Mouse (Mus musculus) hindbrain, postnatal 0 days (tissue): ENCODE measurements around the gene Lhx5. TPM values are rescaled to one million over a fixed set of nuclear protein-coding genes. Genes with fewer than 3 reads are reported as not detected.

Experiments used
- ATAC-seq: fragments of 200-750 bp; cut with Nextera tagmentation; 2 replicates; pipeline ENCODE4 v1.8.0; 2017; ENCODE audit warnings: mild to moderate bottlenecking, moderate TSS enrichment, moderate library complexity
- DNase-seq: peaks from one replicate; pipeline ENCODE4 v3.0.0-alpha.2; 2015; ENCODE audit warnings: low spot score
- H3K27ac ChIP-seq: fragments of 300-500 bp; sonication (generic); 2 replicates; pipeline ENCODE4 v1.5.1; 2014; ENCODE audit warnings: mild to moderate bottlenecking
- H3K27me3 ChIP-seq: fragments of 300-500 bp; sonication (generic); 2 replicates; pipeline ENCODE4 v1.6.1; 2014; ENCODE audit warnings: low read length, mixed read lengths; ENCODE audit not compliant: insufficient read depth
- H3K36me3 ChIP-seq: fragments of 300-500 bp; sonication (generic); 2 replicates; pipeline ENCODE4 v1.6.1; 2014; ENCODE audit warnings: low read length, mixed read lengths; ENCODE audit not compliant: insufficient read depth
- H3K4me1 ChIP-seq: fragments of 300-500 bp; sonication (generic); 2 replicates; pipeline ENCODE4 v1.6.1; 2014; ENCODE audit warnings: antibody characterized with exemption, low read length, mixed read lengths; ENCODE audit not compliant: insufficient read depth
- H3K4me2 ChIP-seq: fragments of 300-500 bp; sonication (generic); 2 replicates; pipeline ENCODE4 v1.6.1; 2014; ENCODE audit warnings: low read depth, mild to moderate bottlenecking, low read length, moderate library complexity, mixed read lengths
- H3K4me3 ChIP-seq: fragments of 300-500 bp; sonication (generic); 2 replicates; pipeline ENCODE4 v1.5.1; 2014; ENCODE audit warnings: low read length
- H3K9ac ChIP-seq: fragments of 300-500 bp; sonication (generic); replicated peaks from 2 replicates; pipeline ENCODE4 v1.6.1; 2014; ENCODE audit warnings: mild to moderate bottlenecking, low read length, moderate library complexity, mixed read lengths
- H3K9me3 ChIP-seq: fragments of 300-500 bp; sonication (generic); 2 replicates; pipeline ENCODE4 v1.6.1; 2016; ENCODE audit warnings: low read length, mixed read lengths
- CTCF ChIP-seq: IDR thresholded peaks from 2 replicates; pipeline ENCODE4 v1.5.1; 2016; ENCODE audit warnings: antibody characterized with exemption, control low read depth, low read depth
- WGBS: fragments of 180-500 bp; shearing (Covaris S2); extraction: QIAGEN DNeasy Blood & Tissue Kit; methylation state at CpG from one replicate; pipeline ENCODE4 v1.1.7; 2014; 5-methylcytosine and 5-hydroxymethylcytosine counted together
- polyA plus RNA-seq: library from polyadenylated mRNA; unstranded; fragments of >200 nt; fragmentation: Nextera tagmentation; extraction: Ambion mirVana; gene quantifications from 2 replicates; pipeline ENCODE4 v1.2.1, GENCODE M21; 2015
- total RNA-seq: library from RNA; depleted of rRNA; stranded (reverse); fragments of >200 nt; gene quantifications from 2 replicates; pipeline ENCODE4 v1.2.3, GENCODE M21; 2014

The Lhx5 gene
- total and polyA plus RNA-seq, 2 experiments from 2014 or later = 15.2 to 31.0 TPM

GRCm38 (mm10) chr5:120431001-120431583, 407 bp upstream of the Lhx5 start:
- H3K27ac ChIP-seq = peak overlapping the region; percentile 72
- no peaks in the 10 kb centered on the region for H3K9me3 ChIP-seq
- no peaks in the 10 kb centered on the region for H3K36me3 ChIP-seq
- ATAC-seq (0 out of 2 replicates have a peak, but pooled peaks have one; percentile 6), DNase-seq (no peak)
- peak overlapping the region; percentile 61 for H3K9ac ChIP-seq
- 2% methylated on average over 30 of the region's 30 CpGs for WGBS
- peaks cover 66% of the 10 kb centered on the region for H3K27me3 ChIP-seq
- peak overlapping the region; percentile 46 for H3K4me3 ChIP-seq
- no peak for TF ChIP-seq CTCF
- H3K4me2 ChIP-seq = peak overlapping the region; percentile 61
- no peaks in the 10 kb centered on the region for H3K4me1 ChIP-seq

GRCm38 (mm10) chr5:120432486-120433015, 1.1 kb downstream of the Lhx5 start:
- Histone ChIP-seq H3K9ac (peak overlapping the region; percentile 61), H3K4me3 (peak overlapping the region; percentile 46), H3K36me3 (no peaks in the 10 kb centered on the region), H3K4me1 (no peaks in the 10 kb centered on the region), H3K4me2 (peak overlapping the region; percentile 61), H3K9me3 (no peaks in the 10 kb centered on the region), H3K27me3 (peaks cover 54% of the 10 kb centered on the region), H3K27ac (peak overlapping the region; percentile 72)
- 3% methylated on average over 9 of the region's 9 CpGs for WGBS
- ATAC-seq = no peak
- no peak for TF ChIP-seq CTCF
- no peak for DNase-seq

DNA sequence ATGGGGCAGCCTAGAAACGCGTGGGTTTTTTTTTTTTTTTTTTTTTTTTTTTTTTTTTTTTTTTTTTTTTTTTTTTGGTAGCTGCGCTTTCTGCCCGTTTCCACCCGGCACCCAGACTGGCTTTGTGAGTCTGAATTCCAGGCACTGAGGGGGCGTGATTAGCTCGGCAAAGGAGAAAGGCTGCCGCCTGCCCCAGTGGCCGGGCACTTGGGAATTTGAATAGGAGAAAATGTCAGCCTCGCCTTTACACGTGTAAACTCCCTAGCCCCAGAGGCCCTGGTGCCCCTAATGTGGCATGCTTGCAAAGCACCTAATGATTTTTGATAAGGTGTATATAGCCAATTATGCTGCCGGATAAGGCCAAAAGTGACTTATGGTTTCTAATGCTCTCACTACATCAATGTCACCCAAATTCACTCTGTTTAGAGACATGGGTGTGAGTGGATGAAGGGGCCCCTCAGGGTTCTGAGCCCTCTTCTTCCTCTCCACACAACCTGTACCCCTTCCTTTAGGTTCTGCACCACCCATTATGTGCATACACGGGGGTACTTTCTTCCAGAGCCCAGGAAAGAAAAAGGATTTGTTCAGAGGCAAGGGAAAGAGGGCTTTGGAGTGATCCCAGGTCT, 1.7 kb downstream of the Lhx5 start:
- Histone ChIP-seq H3K9me3 (no peaks in the 10 kb centered on the region), H3K27me3 (peaks cover 53% of the 10 kb centered on the region), H3K27ac (peak overlapping the region; percentile 56; the same call in 1 of the 2 replicates), H3K4me2 (peak overlapping the region; percentile 61), H3K9ac (peak overlapping the region; percentile 61), H3K36me3 (no peaks in the 10 kb centered on the region), H3K4me1 (no peaks in the 10 kb centered on the region), H3K4me3 (peak overlapping the region; percentile 46)
- DNase-seq (no peak), ATAC-seq (no peak)
- under 1% methylated on average over 13 of the region's 13 CpGs for WGBS
- no peak for TF ChIP-seq CTCF

GRCm38 (mm10) chr5:120434231-120434735, 2.8 kb downstream of the Lhx5 start:
- peak overlapping the region; percentile 51 for H3K27ac ChIP-seq
- H3K9me3 ChIP-seq = no peaks in the 10 kb centered on the region
- H3K4me1 ChIP-seq = no peaks in the 10 kb centered on the region
- TF ChIP-seq CTCF = no peak
- no peaks in the 10 kb centered on the region for H3K36me3 ChIP-seq
- peak overlapping the region; percentile 46 for H3K4me3 ChIP-seq
- ATAC-seq (no peak), DNase-seq (no peak)
- H3K27me3 ChIP-seq = peaks cover 58% of the 10 kb centered on the region
- peak overlapping the region; percentile 61 for H3K4me2 ChIP-seq
- H3K9ac ChIP-seq = peak overlapping the region; percentile 61
- 4% methylated on average over 21 of the region's 21 CpGs for WGBS

GRCm38 (mm10) chr5:120435006-120435681, 3.6 kb downstream of the Lhx5 start:
- Histone ChIP-seq H3K9ac (peak overlapping the region; percentile 61), H3K4me3 (peak overlapping the region; percentile 46), H3K36me3 (no peaks in the 10 kb centered on the region), H3K4me1 (peaks cover 4% of the 10 kb centered on the region; the same call in 1 of the 2 replicates), H3K4me2 (peak overlapping the region; percentile 61), H3K27me3 (peaks cover 58% of the 10 kb centered on the region), H3K27ac (peak overlapping the region; percentile 77), H3K9me3 (no peaks in the 10 kb centered on the region)
- ATAC-seq = no peak
- WGBS = 1% methylated on average over 43 of the region's 44 CpGs
- no peak for DNase-seq
- TF ChIP-seq CTCF = no peak

DNA sequence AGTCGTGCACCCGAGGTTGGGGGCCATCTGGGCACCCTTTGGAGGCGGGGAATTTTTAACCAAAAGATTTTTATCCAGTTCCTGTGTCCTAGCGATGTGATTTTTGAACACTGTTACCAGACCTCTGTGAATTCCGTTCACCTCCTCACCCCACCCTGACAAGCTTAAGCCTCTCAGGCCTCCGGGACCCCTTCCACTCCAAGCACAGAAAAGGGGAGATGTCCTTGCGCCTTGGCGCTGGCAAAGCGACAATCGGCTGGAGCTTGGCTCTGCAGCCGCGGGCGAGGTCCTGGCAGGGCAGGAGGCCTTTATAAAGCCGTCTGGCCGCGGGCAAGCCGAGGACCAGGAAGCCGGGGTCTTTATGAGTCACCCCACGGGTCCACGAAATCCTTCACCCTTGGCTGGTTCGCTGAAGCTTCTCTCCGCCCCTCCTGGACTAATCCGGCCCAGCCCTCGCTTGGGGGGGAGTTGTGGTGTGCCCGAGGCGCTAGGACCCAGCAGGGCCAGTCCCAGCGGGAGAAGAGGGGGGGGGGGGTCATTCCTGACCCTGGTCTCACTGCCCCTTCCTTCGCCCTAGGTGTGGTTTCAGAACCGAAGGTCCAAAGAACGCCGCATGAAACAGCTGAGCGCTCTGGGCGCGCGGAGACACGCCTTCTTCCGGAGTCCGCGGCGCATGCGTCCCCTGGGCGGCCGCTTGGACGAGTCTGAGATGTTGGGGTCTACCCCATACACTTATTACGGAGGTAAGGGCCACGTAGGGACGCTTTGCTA, 4.4 kb downstream of the Lhx5 start:
- no peak for TF ChIP-seq CTCF
- Histone ChIP-seq H3K4me3 (peak overlapping the region; percentile 46), H3K36me3 (no peaks in the 10 kb centered on the region), H3K4me1 (peaks cover 5% of the 10 kb centered on the region; the same call in 1 of the 2 replicates), H3K4me2 (peak overlapping the region; percentile 61), H3K9me3 (no peaks in the 10 kb centered on the region), H3K9ac (peak overlapping the region; percentile 61), H3K27me3 (peaks cover 56% of the 10 kb centered on the region), H3K27ac (peak overlapping the region; percentile 77)
- no peak for DNase-seq
- WGBS = 2% methylated on average over 46 of the region's 47 CpGs
- no peak for ATAC-seq
